Mouse (Mus musculus): ENCODE data around the gene Snapc4. TPM values are rescaled to one million over a fixed set of nuclear protein-coding genes. Genes with fewer than 3 reads are reported as not detected.

Gene Snapc4
- total RNA-seq, 2 experiments from 2014 or later: 52.3 to 87.4 TPM

DNA sequence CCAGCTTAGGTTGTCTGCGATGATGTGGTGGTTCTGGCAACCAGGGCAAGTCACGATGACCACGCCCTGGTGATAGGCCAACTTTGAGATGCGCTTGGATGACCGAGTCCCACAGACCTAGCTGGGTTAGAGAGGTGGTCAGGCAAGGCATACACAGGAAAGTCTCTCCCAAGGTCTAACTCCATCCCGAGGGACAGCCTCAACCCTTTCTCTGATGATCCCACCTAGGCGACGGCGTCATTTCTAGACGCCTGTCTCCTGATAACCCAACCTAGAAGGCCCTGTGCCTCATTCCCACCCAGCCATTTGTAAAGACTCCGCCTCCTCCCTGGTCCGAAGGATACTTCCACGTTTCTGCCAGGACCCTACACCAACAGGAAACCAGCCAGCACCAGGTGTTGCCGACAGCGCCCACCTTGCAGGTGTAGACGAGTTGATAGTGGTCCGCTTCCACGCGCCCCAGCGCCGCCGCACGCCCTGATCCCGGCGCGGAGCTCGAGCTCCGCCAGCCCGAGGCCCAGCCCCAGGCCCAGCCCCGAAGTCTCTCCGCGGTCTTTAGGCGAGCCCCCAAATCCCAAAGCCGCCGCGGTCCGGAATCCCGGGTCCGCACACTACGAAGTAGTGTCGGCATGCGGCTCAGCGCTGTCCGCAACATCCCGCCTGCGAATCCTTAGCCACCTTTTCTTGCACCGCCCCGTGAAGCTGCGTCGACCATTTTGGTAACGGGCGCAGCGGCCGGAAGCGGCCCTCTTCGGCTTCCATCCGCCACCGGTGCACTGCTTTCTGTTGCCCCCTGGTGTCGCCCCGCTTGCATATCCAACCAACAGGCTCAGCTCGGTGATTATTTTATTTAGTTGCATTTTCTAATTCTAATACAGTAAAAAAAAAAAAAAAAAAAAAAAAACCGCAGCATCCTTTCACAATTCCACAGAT lies 28.8 kb downstream of the Snapc4 start, which contains the start of gene Dnlz:
Gene Dnlz (minus strand): TSS at position 753 of the 933 bp plus-strand sequence.
- peak; percentile 83 for ATAC-seq (replicated peaks; ENCODE audit: low FRiP score, low TSS enrichment, poor library complexity, severe bottlenecking)

DNA sequence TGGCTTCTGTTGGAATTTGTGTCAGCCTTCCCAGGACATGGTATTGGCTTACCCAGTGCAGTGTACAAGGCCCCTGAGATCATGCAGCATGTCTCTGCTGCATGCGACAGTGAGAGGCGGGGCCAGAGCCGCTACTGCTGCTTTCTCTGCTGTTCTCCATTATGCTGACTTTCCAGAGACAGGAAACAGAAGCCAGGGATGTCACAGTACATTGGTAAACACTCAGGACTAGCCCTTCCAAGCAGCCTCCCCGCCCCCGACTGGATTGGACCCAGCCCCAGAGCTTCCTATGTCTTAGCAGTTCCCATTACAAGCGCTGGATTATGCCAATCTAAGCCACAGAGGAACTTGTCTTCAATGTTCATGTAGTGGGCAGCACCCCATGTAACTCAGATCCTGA lies 32.2 kb downstream of the Snapc4 start:
- no peak for ATAC-seq (replicated peaks; ENCODE audit: low FRiP score, low TSS enrichment, poor library complexity, severe bottlenecking)

DNA sequence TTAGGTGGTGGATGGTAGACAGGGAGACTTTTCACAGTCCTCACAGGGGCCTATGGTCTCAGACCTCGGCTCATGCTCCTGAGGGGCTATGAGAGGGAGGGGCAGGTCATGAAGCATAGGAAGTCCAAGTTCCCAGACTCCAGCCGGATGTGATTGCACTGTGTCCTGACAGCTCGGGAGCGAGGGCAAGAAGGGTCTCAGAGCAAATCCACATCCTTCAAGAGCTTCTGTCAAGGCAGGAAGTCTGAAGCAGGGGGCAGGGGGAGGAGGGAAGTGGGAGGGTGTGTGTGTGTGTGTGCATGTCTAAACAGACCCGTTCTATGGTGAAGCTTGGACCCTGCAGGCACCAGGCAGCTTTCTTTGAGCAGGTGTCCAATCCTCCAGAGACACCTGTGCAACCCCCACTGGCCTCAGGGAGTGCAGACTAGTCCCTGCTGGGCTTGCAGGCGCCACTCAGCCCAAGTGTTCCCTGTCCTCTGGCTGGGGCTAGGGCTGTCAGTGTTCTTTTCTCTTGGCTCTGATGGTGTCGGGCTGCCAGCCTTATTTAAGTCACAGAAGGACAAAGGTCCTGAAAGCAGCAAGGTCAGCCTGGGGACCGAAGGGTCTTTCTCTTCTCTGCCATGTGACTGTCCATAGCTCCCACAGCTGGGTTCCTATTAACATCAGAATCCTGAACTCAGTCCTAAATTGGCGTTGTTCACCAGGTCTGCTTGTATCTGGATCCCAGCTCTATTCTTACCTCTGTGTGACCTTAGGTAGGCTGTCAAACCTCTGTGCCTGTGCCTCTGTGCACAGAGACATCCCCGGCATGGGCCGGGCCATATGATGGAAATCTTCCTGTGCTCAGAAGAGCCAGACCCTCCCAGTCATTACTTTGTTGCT lies 37.6 kb downstream of the Snapc4 start:
- ATAC-seq (replicated peaks; ENCODE audit: low FRiP score, low TSS enrichment, poor library complexity, severe bottlenecking): no peak

GRCm38 (mm10) chr2:26342044-26342443 lies 38.4 kb downstream of the Snapc4 start:
- ATAC-seq (replicated peaks; ENCODE audit: low FRiP score, low TSS enrichment, poor library complexity, severe bottlenecking): no peak

GRCm38 (mm10) chr2:26341510-26341981 lies 38.9 kb downstream of the Snapc4 start:
- ATAC-seq (replicated peaks; ENCODE audit: low FRiP score, low TSS enrichment, poor library complexity, severe bottlenecking): no peak

DNA sequence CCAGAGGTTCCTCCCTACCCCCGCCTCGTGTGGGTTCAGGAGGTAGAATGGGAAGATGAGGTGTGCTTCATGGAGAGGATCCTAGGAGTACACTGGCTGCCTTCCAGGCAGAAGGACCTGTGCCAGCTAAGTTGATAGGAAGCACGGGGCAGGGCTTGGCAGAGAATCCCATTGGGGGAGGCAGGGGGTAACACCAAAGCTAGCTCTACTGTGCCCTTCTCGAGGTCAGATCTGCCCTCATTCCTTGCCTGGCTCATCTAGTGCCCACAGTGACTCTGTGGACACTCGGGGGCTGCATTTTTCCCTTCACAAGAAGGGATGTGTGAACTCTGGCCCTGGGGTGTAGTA lies 41.3 kb downstream of the Snapc4 start:
- ATAC-seq (replicated peaks; ENCODE audit: low FRiP score, low TSS enrichment, poor library complexity, severe bottlenecking): no peak

GRCm38 (mm10) chr2:26338302-26339203 lies 41.9 kb downstream of the Snapc4 start:
- ATAC-seq (replicated peaks; ENCODE audit: low FRiP score, low TSS enrichment, poor library complexity, severe bottlenecking): no peak

DNA sequence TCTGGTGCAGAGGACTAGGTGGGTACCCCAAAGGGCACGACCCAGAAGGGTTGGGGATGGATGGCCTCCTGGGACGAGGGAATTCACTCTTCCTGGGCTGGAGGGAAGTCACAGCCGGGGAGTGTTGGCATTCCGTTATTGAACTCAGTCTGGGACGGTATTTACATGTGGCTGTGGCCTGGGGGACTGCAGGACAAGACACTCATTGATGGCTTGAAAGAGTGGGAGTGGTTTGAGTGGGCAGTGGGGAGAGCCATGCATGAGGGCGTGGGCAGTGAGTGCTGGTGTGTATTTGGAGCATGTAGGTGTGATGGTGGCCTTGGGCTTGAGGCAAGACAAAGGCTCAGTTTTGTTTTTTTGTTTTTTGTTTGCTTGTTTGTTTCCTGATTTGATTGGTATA lies 49.8 kb downstream of the Snapc4 start:
- ATAC-seq (replicated peaks; ENCODE audit: low FRiP score, low TSS enrichment, poor library complexity, severe bottlenecking): no peak

GRCm38 (mm10) chr2:26330056-26330468 lies 50.4 kb downstream of the Snapc4 start:
- no peak for ATAC-seq (replicated peaks; ENCODE audit: low FRiP score, low TSS enrichment, poor library complexity, severe bottlenecking)

- ATAC-seq (replicated peaks; ENCODE audit: low FRiP score, low TSS enrichment, poor library complexity, severe bottlenecking): no peak
These were observed 51.1 kb downstream of the Snapc4 start for GRCm38 (mm10) chr2:26329402-26329801.

- peak; percentile 61 for ATAC-seq (replicated peaks; ENCODE audit: low FRiP score, low TSS enrichment, poor library complexity, severe bottlenecking)
These were observed 52.6 kb downstream of the Snapc4 start for GRCm38 (mm10) chr2:26327852-26328251.

GRCm38 (mm10) chr2:26325386-26326181 lies 54.9 kb downstream of the Snapc4 start:
- ATAC-seq (replicated peaks; ENCODE audit: low FRiP score, low TSS enrichment, poor library complexity, severe bottlenecking): peak; percentile 76

GRCm38 (mm10) chr2:26324917-26325316 lies 55.5 kb downstream of the Snapc4 start:
- ATAC-seq (replicated peaks; ENCODE audit: low FRiP score, low TSS enrichment, poor library complexity, severe bottlenecking): peak; percentile 35; the same call in 1 of the 2 replicates

- ATAC-seq (replicated peaks; ENCODE audit: low FRiP score, low TSS enrichment, poor library complexity, severe bottlenecking): no peak
These were observed 56.7 kb downstream of the Snapc4 start for GRCm38 (mm10) chr2:26323589-26324325.

DNA sequence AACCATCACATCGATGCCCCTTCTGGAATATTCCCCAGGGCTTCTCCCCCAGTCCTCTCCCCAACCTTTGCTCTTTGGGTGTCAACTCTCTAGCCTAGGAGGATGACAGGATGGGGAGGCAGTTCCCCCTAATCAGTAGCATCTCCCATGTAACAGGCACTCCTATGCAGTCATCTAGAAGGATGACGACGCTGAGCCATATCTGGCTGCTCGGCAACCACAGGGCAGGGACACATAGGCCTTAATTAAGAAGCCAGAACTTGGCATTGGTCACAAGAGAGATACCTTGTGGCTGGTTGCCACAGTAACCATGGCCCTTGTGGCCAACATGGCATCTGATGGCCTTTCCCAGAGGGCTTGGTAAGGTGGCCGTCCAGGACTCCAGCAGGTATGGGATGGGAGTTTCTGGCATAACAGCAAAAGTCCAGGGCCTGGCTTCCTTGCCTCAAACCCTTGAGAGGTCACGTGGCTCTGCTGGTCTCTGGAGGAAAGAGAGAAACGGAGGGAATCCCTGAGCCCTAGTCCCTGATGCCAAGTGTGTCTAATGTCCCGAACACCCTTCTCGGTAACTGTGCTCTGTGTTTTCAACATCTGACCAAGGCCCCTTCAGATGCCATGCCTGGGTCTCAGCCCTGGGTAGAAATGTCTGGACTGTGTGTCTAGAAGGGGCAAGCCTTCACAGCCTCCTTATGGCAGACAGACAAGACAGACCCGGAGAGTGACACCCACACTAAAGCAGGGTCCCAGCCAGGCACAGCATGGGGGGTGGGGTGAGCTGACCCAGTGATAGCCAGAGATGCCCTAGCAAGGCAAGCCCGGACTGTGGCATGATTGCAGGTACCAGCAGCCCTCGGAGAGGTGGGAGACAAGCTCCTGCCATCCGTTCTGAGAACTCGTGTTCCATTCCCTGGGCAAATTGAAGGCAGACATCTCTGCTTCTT lies 59.9 kb downstream of the Snapc4 start:
- ATAC-seq (replicated peaks; ENCODE audit: low FRiP score, low TSS enrichment, poor library complexity, severe bottlenecking): no peak

DNA sequence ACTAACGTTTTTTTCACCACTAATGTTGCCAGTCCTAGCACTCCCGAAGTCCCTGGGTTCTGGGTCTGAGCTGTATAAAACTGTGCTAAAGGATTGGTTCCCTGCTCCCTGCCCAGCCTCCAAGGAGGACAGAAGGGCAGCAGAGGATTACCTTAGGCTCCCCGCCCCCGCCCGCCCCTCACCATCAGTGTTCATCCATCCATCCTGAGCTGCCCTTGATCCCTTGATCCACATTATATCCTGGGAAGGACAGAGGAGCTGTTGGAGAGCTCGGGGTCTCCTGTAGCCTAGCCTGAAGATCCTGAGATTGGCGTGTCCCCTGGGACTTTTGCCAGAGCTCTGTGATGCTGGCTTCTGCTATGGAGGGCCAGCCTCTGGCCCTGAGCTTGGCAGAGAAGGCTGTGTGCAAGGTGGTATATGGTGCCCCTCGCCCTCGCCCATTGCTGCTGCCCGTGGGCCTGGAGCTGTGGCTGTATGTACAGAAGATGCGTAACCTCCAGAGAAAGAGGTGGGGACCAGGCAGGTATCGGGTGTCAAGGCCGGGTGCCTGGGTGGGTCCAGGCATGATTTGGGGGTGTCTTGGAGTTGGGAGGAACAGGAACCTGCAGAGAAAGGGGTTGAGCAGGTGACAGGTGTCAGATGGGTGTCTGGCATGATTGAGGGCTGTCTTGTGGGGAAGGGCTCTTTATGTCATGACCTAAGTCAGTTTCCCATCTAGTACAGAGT lies 60.8 kb downstream of the Snapc4 start:
- no peak for ATAC-seq (replicated peaks; ENCODE audit: low FRiP score, low TSS enrichment, poor library complexity, severe bottlenecking)
